Mouse (Mus musculus) liver, embryonic 14 days (tissue): ENCODE measurements around the gene Ippk. TPM values are rescaled to one million over a fixed set of nuclear protein-coding genes. Genes with fewer than 3 reads are reported as not detected.

Source experiments
- polyA plus RNA-seq: library from polyadenylated mRNA; depleted of rRNA; stranded (reverse); fragments of >200 nt; gene quantifications from 2 replicates; pipeline ENCODE4 v1.2.3, GENCODE M21; 2012; rRNA removed

Ippk gene
- 3.4 and 4.4 TPM in 2 replicates for polyA plus RNA-seq

DNA sequence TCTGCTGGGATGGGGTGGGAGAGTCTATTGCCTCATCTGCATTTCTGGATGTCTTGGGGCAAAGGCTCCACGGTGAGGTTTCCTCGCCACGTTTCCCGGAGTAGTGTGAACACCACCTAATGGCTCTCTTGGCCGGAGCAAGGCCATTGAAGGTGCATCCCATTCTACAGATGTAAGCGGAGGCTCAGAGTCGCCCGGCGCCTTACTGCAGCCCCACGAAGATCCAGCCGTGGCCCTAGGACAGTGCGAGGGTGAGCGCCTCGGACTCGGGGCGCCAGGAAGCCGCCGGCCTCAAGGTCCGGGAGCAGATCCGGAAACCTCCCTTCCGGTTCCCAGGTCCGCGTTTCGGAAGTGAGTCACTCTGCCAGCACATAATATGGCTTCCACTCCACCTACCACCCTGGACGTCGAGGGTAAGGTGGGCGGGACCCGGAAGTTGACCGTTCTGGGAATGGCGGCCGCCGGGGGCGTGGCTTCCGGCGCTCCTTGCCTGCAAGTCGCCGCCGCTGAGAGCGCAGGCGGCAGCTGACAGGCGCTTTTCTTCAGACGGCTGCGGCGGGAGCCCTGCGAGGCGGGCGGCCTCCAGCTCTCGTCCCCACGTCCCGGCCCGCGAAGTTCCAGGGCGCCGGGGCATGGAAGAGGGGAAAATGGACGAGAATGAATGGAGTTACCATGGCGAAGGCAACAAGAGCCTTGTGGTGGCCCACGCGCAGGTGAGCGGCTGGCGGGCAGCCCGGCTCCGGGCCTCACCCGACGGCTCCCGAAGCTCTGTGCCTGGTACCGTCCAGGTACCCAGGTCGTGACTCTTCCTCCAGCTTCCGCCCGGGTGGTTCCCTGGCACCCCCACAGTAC, at the start of gene Ippk:
Gene Ippk (plus strand): TSS at position 496 of the 852 bp plus-strand sequence.

DNA sequence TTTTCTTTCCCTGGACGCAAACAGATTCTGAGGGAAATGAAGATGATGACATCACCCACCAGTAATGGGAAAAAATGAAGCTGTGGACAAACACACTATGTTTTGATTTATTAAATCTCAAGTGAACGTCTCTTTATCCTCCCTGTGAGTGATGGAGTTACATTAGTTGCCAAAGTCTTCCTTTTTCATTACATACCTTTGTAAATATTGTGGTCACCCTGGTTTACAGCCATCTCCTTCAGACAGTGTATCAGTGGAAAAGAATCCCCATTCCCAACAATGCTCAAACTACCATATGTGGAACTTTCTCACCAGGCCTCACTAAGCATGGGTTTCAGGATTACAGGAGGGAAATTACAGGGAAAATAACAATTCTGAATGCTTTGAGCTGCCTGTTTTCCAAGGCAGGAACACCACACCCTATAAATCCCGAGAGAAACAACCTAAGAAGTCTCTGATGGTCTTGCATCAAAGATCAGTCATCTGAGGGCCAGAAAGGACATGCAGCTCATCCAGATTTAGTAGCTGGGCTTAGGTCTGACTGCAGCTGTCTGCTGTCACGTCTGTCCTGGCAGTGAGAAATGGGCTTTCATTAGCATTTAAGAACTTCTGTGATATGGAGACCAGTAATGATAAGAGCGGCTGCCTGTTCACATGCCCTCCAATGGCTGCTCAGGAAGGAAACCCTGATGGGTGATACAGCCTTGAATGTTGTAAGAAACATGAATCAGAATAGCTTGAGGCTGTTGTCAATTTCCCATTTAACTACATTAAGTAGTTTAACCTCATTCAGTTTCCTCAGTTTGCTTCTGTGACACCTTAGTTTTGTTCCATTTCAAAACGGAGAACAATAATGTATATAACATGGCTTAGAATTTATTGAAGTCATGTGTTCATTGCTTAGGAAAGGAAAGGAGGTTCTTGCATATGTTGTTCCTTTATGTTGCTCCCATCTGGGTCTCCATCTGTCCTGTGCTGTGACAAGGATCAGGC, 71.6 kb downstream of the Ippk start, which contains the start of gene Tes3-ps:
Gene Tes3-ps (plus strand): TSS at position 943 of the 993 bp plus-strand sequence.

DNA sequence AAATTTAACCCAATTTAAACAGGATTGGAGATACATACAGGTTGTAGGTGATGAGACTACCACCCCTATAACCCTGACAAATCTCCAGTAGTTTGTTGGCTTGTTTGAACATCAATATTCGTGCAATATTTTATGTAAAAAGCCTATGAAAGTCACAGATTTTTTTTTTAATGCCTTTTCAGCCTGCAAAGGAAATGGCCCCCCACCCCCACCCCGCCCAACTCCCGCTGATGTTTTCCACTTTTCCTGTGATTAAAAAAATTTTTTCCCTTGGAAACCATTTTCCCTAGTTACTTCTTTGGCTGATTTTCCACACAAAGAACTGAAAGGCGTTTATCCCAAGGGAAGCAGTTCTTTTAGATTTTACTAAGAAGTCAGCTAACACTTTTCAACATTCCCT, 83.5 kb downstream of the Ippk start, which contains the start of gene Ecm2:
Gene Ecm2 (plus strand): TSS at position 301 of the 400 bp plus-strand sequence.

Other genes starting within 250 kb of the Ippk start
- 25.7 and 28.9 TPM in 2 replicates for gene Ninj1, start 233.8 kb upstream of the Ippk start, polyA plus RNA-seq
- 7.0 and 9.0 TPM in 2 replicates for gene Card19, start 205.2 kb upstream of the Ippk start, polyA plus RNA-seq
- 1.1 and 1.4 TPM in 2 replicates for gene Susd3, start 172.5 kb upstream of the Ippk start, polyA plus RNA-seq
- 0.60 and 0.68 TPM in 2 replicates for gene Fgd3, start 100.9 kb upstream of the Ippk start, polyA plus RNA-seq
- gene Bicd2, start 79.7 kb upstream of the Ippk start, polyA plus RNA-seq = 6.4 and 6.7 TPM in 2 replicates
- gene Tes3-ps, start 72.1 kb downstream of the Ippk start, polyA plus RNA-seq = 0.11 and 0.14 TPM in 2 replicates
- 0.16 and 0.18 TPM in 2 replicates for gene Ecm2, start 83.6 kb downstream of the Ippk start, polyA plus RNA-seq
- gene Aspn, start 123.2 kb downstream of the Ippk start, polyA plus RNA-seq = 0.07 and 1.0 TPM in 2 replicates
- not detected in 2 replicates for gene Omd, start 161.2 kb downstream of the Ippk start, polyA plus RNA-seq
- gene Ogn, start 186.8 kb downstream of the Ippk start, polyA plus RNA-seq = 0.50 and 1.5 TPM in 2 replicates
- gene Cenpp, start 231.5 kb downstream of the Ippk start, polyA plus RNA-seq = 10.9 and 13.0 TPM in 2 replicates
- gene Nol8, start 231.8 kb downstream of the Ippk start, polyA plus RNA-seq = 6.2 and 6.3 TPM in 2 replicates